Mouse (Mus musculus): Measurements from ENCODE around the gene Vapa.
"Not testable (repeated sequence)": the region's sequence is repeated elsewhere in the genome, so short reads cannot be mapped to it uniquely, and the experiment has no call there.

The Vapa gene

GRCm38 (mm10) chr17:65561361-65562015 lies 51.9 kb downstream of the Vapa start:
- no peak for DNase-seq

GRCm38 (mm10) chr17:65559273-65559672 lies 54.1 kb downstream of the Vapa start:
- no peak for DNase-seq

- DNase-seq = no peak
These were observed 54.6 kb downstream of the Vapa start for GRCm38 (mm10) chr17:65558788-65559187.

- DNase-seq = peak; percentile 67
These were observed 55.1 kb downstream of the Vapa start for GRCm38 (mm10) chr17:65558217-65558616.

- DNase-seq = no peak
These were observed 56.1 kb downstream of the Vapa start for GRCm38 (mm10) chr17:65557212-65557611.

GRCm38 (mm10) chr17:65556798-65557197 lies 56.6 kb downstream of the Vapa start:
- DNase-seq = no peak

GRCm38 (mm10) chr17:65552426-65552997 lies 60.8 kb downstream of the Vapa start:
- DNase-seq = no peak

- no peak for DNase-seq
These were observed 63.0 kb downstream of the Vapa start for GRCm38 (mm10) chr17:65550357-65550756.

GRCm38 (mm10) chr17:65548698-65549365 lies 64.5 kb downstream of the Vapa start:
- no peak for DNase-seq

GRCm38 (mm10) chr17:65546221-65546620 lies 67.1 kb downstream of the Vapa start:
- DNase-seq = not testable (repeated sequence)

GRCm38 (mm10) chr17:65540441-65541272 lies 72.7 kb downstream of the Vapa start, which contains the start of gene Tmem232:
Gene Tmem232 (minus strand): TSS chr17:65540782.
- peak; percentile 31 for DNase-seq

- DNase-seq = peak; percentile 25
These were observed 77.2 kb downstream of the Vapa start for GRCm38 (mm10) chr17:65536156-65536555.

- not testable (repeated sequence) for DNase-seq
These were observed 81.0 kb downstream of the Vapa start for GRCm38 (mm10) chr17:65532381-65532780.

Data from cerebellum, adult 8-10 months (tissue).